ENCODE assay signal across 9 mouse cellular contexts in genomic region chr6:50294128-50294527, GRCm38 (mm10). TPM values are rescaled to one million over a fixed set of nuclear protein-coding genes. Genes with fewer than 3 reads are reported as not detected.
DNase-seq lines count a peak whose midpoint lies in the region; ATAC-seq and TF ChIP-seq lines count a peak whose summit lies in the region.
"Had no signal": no experiment of that assay in that cellular context is flagged by ENCODE, and none has a peak within 500 bp of the region (broad histone marks: within the 10 kb centered on the region; RNA-seq: fewer than 3 reads in every experiment).

No protein-coding gene starts in this region.

- no peak for TF ChIP-seq EP300 in liver, postnatal 0 days (IDR thresholded peaks at IDR 0.05; ENCODE audit: low read depth)

- H3K36me3 ChIP-seq in liver, postnatal 0 days (replicated peaks; ENCODE audit: insufficient read depth, low read length): no peaks in the 10 kb centered on the region

- no peaks in the 10 kb centered on the region for H3K27me3 ChIP-seq in liver, postnatal 0 days (ENCODE audit: insufficient read depth, low read length)

- WGBS in liver, postnatal 0 days (ENCODE audit: insufficient replicate concordance): 28% methylated on average over 1 of the region's 1 CpGs

- peak; percentile 99 for TF ChIP-seq CTCF in liver, postnatal 0 days (IDR thresholded peaks at IDR 0.05; ENCODE audit: low read depth)

- H3K4me1 ChIP-seq in liver, postnatal 0 days (ENCODE audit: insufficient read depth): no peaks in the 10 kb centered on the region

- no peak overlapping the region for H3K27ac ChIP-seq in liver, postnatal 0 days (ENCODE audit: low read depth)

- no peak overlapping the region for H3K4me3 ChIP-seq in liver, postnatal 0 days (ENCODE audit: low read depth, low read length)
- H3K4me3 ChIP-seq: erythroblast, embryonic 14.5 days had no signal

- no peak overlapping the region for H3K9ac ChIP-seq in liver, postnatal 0 days (replicated peaks)

- peak; percentile 64 for ATAC-seq in liver, postnatal 0 days

- no peak overlapping the region for H3K4me2 ChIP-seq in liver, postnatal 0 days (ENCODE audit: low read depth, low read length)

- no peaks in the 10 kb centered on the region for H3K9me3 ChIP-seq in liver, postnatal 0 days (ENCODE audit: low read length)

- peak; percentile 82 for DNase-seq in CD4-positive helper T cell, adult 2 months (ENCODE audit: low read depth, low spot score)
- peak; percentile 72 for DNase-seq in adrenal gland, adult 2 months
- peak; percentile 77 for DNase-seq in embryo, embryonic 11.5 days (ENCODE audit: low read depth, low spot score)
- DNase-seq in heart, adult 9 months (ENCODE audit: low spot score in 2 of 2): peak; percentile 64 to 85
- peak; percentile 70 to 96 for DNase-seq in kidney, postnatal 25 days
- peak; percentile 74 for DNase-seq in liver, postnatal 0 days
- peak; percentile 12 for DNase-seq in ovary, adult 18-20 months (ENCODE audit: low spot score)
- peak; percentile 17 to 58 for DNase-seq in thymus, adult 18-20 months

RNA-seq across cellular contexts. Expression of gene Gsdme, which starts 30.5 kb away (rescaled TPM):
- 1 to 10 TPM; 1.2 to 3.7 TPM for total RNA-seq in adrenal gland, adult 2 months (2021)
- 0.28 and 0.64 TPM in 2 replicates for polyA plus RNA-seq in adrenal gland, adult 2 months (2012; rRNA removed)
- polyA plus RNA-seq in liver, postnatal 0 days (2015; fragmentation: Nextera tagmentation; extraction: Ambion mirVana): 15.7 and 18.1 TPM in 2 replicates

Comparison
In these comparisons a context has a peak if more than half of its experiments do, and no peak if none do; other contexts are left out.
1. DNase-seq: peak in every context shown above with its lines; median percentile 83 in kidney, postnatal 25 days; 82 in CD4-positive helper T cell, adult 2 months; 77 in embryo, embryonic 11.5 days; 74 in heart, adult 9 months; 74 in liver, postnatal 0 days; 72 in adrenal gland, adult 2 months; 38 in thymus, adult 18-20 months; 12 in ovary, adult 18-20 months.
2. RNA of gene Gsdme, which starts 30.5 kb away (polyA plus RNA-seq): 15.7 to 18.1 TPM in liver, postnatal 0 days; 0.28 to 0.64 TPM in adrenal gland, adult 2 months; every median in the first group is over 10 times any median in the second.